Mouse (Mus musculus): Measurements from ENCODE around the gene Atp8a2.
"Not testable (repeated sequence)": the region's sequence is repeated elsewhere in the genome, so short reads cannot be mapped to it uniquely, and the experiment has no call there.

The Atp8a2 gene

GRCm38 (mm10) chr14:60001801-60002200, 195.2 kb downstream of the Atp8a2 start:
- no peak for DNase-seq

- peak; percentile 13 for DNase-seq
Measured at GRCm38 (mm10) chr14:59988860-59989259, 208.1 kb downstream of the Atp8a2 start.

GRCm38 (mm10) chr14:59987975-59988374, 209.0 kb downstream of the Atp8a2 start:
- DNase-seq = no peak

- no peak for DNase-seq
Measured at GRCm38 (mm10) chr14:59978007-59978406, 219.0 kb downstream of the Atp8a2 start.

- DNase-seq = no peak
Measured at GRCm38 (mm10) chr14:59971221-59971730, 225.7 kb downstream of the Atp8a2 start.

GRCm38 (mm10) chr14:59969485-59970134, 227.4 kb downstream of the Atp8a2 start:
- peak; percentile 80 for DNase-seq

GRCm38 (mm10) chr14:59967847-59968550, 229.0 kb downstream of the Atp8a2 start:
- no peak for DNase-seq

GRCm38 (mm10) chr14:59966981-59967380, 230.0 kb downstream of the Atp8a2 start:
- peak; percentile 66 for DNase-seq

- DNase-seq = no peak
Measured at GRCm38 (mm10) chr14:59964569-59964968, 232.4 kb downstream of the Atp8a2 start.

GRCm38 (mm10) chr14:59960961-59961360, 236.0 kb downstream of the Atp8a2 start:
- DNase-seq = no peak

GRCm38 (mm10) chr14:59960214-59960890, 236.6 kb downstream of the Atp8a2 start:
- no peak for DNase-seq

- DNase-seq = no peak
Measured at GRCm38 (mm10) chr14:59959723-59960122, 237.3 kb downstream of the Atp8a2 start.

GRCm38 (mm10) chr14:59949983-59950382, 247.0 kb downstream of the Atp8a2 start:
- no peak for DNase-seq

- peak; percentile 92 for DNase-seq
Measured at GRCm38 (mm10) chr14:59942864-59943611, 253.9 kb downstream of the Atp8a2 start.

GRCm38 (mm10) chr14:59942199-59942598, 254.8 kb downstream of the Atp8a2 start:
- peak; percentile 32 for DNase-seq

- no peak for DNase-seq
Measured at GRCm38 (mm10) chr14:59932355-59932754, 264.6 kb downstream of the Atp8a2 start.

GRCm38 (mm10) chr14:59931412-59932058, 265.4 kb downstream of the Atp8a2 start:
- DNase-seq = no peak

GRCm38 (mm10) chr14:59929190-59929589, 267.8 kb downstream of the Atp8a2 start:
- DNase-seq = not testable (repeated sequence)

GRCm38 (mm10) chr14:59928781-59929180, 268.2 kb downstream of the Atp8a2 start:
- DNase-seq = no peak

GRCm38 (mm10) chr14:59927804-59928203, 269.2 kb downstream of the Atp8a2 start:
- no peak for DNase-seq

GRCm38 (mm10) chr14:59919865-59920264, 277.1 kb downstream of the Atp8a2 start:
- DNase-seq = no peak

GRCm38 (mm10) chr14:59903484-59904130, 293.4 kb downstream of the Atp8a2 start:
- no peak for DNase-seq
